Mouse (Mus musculus) lung, adult 18-20 months (tissue): Measurements from ENCODE around the gene Atg4d.
"Not testable (repeated sequence)": the region's sequence is repeated elsewhere in the genome, so short reads cannot be mapped to it uniquely, and the experiment has no call there.

Source experiments
- DNase-seq, 2 experiments: peaks; one replicate each; pipeline ENCODE4 v3.0.0; 2022; ENCODE audit warnings: mixed read lengths in 2 of 2

Atg4d gene

DNA sequence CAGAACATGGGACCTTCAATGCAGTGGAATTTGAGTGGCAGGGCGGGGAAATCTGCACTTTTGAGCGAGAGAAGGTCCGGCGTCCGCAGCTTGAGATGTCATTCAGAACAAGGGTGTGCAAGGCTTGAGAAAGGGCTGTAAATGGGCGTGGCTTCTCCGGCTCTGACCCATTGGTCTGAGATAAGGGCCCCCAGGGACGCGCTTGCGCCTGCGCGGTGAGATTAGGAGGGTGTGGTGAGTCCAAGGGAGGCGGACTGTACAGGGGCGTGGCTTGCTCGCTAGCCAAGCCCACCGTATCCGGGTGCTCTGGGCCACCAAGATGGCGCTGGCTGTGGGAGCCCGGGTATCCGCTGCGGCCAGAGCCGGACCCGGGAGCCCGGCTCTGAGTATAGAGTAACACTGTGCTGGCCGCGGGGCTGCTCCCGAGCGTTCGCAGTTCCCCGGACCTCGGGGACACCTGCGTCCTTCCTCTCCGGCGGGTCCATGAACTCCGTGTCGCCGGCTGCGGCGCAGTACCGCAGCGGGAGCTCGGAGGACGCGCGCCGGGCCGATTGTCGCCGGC lies at the start of gene Atg4d:
Gene Atg4d (plus strand): TSS at position 294 of the 562 bp plus-strand sequence.
- DNase-seq = peak; percentile 99

DNA sequence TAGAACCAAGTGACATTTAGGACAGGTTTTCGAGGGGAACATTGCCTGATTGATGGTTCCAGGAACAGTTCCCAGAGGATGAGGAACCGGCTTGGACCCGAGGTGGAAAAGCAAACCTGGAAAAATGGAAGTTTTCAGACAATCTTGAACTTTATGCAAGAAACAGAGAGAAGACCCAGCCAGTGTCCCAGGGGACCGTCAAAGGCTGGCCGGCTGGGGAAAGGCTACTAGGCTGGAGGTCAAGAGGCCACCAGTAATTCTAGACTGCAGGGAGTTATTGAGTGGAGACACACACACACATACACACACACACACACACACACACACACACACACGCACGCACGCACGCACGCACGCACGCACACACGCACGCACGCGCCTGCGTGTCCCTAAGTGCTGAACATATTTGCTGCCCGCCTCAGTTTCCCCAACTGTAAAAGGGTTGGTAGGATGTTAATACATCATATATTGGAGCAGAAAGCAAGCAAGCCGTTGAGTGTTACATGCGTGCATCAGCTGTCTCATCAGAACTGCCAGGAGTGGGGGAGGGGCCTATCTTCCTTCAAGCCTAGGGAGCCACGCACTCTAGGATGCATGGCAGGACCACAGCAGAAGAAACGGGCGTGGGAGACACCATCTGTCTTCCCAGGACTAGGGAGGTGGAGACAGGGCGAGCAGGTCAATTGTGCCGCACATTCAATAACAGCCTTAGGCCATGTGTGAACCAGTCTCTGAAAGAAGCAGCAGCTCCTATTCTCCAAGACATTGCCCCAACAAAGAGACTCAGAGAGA lies 48.8 kb upstream of the Atg4d start:
- no peak for DNase-seq

DNA sequence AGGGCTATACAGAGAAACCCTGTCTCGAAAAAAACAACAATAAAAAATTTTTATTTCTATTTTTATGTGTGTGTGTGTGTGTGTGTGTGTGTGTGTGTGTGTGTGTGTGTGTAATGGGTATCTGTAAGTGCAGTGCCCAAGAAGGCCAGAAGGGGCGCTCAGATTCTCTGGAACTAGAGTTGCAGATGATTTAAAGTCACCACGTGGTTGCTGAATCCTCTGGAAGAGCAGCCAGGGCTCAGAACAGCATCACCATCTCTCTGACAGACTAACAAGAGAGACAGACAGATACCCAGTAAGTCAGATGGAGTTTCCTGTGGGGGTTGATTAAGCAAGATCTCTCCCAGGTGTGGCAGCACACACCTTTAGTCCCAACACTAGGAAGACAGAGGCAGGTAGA lies 45.3 kb upstream of the Atg4d start:
- no peak for DNase-seq

DNA sequence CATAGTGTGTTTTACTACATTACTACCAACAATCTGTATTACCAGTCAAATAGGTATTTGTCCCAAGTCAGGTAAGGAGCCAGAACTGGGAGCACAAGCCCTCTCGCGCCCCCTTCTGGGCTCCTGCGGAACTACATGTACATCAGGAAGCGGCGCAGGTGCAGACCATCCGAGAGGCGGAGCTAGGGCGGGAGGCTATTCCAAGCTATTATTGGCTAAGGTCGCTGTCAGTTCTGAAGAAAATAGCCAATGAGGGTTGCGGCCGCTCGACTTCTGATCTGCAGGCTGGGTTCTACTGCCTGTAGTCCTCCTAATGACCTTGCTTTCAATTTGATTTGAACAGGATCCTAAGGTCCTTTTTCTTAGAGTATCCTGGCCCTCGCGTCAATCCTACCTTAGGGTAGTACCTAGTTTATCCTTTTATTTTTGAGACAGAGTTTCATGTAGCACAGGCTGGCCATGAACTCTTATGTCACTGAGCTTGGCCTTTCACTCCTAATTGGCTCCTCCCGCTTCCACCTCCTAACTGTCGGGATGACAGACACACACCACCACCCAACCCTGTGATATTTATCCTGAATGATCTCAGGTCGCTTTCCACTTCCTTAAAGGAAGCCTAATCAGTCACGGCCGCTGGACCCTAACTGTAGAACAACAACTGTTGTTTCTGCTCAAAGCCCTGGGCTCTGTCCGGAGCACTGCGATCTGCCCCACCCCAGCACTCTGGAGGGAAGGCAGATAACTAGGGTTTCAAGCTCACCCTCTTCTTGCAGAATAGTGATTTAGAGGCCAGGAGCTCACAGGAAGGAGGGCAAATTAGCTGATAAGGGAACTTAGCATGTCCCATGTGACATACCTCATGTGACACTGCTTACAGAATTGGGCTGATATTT lies 44.4 kb upstream of the Atg4d start:
- peak; percentile 94 to 96 for DNase-seq

DNA sequence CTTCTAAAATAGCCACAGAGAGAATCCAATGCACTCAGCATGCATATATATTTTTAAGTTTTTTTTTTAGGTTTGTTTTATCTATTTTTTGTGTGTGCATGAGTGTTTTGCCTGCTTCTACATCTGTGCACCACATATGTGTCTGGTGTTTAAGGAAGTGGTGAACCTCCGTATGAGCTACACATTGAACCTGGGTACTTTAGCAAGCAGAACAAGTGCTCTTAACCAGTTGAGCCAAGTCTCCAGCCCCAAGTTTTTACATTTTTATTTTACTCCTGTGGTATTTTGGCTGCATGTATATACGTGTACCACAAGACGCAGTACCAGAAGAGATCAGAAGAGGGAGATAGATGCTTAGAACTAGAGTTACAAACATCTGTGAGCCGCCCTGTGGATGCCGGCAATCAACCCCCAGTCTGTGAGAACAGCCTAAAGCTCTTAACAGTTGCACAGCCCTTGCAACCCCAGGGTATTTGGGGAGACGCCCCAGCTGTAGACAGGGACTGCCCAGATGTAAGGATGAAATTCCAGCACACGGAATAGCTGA lies 43.6 kb upstream of the Atg4d start:
- peak in 1 of 2 experiments; percentile 44 for DNase-seq

DNA sequence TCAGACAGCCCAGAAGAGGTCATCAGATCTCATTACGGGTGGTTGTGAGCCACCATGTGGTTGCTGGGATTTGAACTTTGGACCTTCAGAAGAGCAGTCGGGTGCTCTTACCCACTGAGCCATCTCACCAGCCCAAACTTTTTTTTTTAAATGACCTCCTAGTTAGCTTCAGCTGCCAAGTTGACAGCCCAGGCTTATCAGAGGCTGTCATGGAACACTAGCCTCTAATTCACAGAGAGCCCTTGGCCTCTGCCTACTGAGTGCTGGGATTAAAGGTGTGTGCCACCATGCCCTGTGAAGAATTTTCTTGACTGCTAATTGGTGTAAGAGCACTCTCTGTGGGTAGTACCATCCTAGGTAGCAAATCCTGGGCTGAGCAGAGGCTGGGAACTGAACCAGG lies 41.6 kb upstream of the Atg4d start:
- DNase-seq = not testable (repeated sequence)

DNA sequence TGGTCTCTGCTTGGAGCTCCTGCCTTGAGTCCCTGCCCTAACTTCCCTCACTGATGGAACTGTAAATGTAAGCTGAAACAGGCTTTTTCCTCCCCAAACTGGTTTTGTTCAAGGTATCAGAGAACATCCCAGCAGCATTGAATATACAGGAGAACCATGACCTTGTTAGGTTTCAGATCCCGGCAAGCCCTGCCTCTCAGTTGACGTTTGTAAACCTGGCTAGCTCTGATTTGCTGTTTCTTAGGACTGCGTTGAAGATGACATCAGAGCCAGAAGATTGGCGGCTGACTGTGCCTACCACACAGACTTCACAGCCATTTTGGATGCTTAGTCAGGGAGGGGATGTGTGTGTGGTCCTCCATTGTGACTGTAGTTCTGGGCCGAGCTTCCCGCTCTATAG lies 41.2 kb upstream of the Atg4d start:
- no peak for DNase-seq

DNA sequence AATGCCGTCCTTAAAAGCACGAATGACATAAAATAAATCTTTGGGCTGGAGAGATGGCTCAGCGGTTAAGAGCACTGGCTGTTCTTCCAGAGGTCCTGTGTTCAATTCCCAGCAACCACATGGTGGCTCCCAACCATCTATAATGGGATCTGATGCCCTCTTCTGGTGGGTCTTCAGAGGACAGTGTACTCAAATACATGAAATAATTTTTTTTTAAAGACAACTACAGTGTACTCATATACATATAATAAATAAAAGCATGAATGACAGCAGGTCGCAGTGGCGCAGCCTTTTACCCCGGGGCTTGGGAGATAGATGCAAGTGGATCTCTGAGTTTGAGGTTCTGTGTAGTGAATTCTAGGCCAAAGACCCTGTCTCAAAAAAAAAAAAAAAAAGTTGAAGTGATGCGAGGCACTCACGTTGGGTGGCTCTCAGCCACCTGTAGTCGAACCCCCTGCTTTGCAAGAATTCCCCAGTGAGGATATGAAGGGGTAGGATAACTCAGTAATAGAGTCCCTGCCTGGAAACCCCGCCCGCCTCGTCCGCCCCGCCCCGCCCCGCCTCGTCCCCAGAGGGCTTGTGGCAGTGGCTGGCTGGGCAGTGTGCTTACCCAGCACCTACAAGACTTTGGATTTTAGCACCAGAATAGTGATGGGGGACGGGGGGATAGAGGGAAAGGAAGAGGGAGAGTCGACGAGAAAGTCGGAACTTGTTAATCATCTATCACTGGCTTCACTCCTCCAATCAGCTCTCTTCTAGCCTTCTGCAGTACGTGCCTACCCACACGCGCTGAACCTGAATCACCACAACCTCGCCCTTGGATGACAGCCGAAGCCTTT lies 40.3 kb upstream of the Atg4d start:
- DNase-seq = peak in 1 of 2 experiments; percentile 53

DNA sequence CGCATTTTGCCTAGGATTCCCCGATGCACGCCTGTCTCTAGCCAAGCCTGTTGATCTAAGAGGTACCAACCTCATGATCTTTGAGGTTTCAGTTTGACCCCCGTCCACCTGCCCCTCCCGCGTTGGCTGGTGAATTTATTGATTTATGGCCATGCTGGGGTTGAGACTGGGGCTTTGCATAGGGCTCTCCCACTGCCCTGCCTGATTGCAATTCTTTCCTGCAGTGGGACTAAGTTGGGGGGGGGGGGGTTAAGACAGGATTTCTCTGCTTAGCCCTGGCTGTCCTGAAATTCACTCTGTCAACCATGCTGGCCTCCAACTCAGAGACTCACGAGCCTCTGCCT lies 39.7 kb upstream of the Atg4d start:
- no peak for DNase-seq

DNA sequence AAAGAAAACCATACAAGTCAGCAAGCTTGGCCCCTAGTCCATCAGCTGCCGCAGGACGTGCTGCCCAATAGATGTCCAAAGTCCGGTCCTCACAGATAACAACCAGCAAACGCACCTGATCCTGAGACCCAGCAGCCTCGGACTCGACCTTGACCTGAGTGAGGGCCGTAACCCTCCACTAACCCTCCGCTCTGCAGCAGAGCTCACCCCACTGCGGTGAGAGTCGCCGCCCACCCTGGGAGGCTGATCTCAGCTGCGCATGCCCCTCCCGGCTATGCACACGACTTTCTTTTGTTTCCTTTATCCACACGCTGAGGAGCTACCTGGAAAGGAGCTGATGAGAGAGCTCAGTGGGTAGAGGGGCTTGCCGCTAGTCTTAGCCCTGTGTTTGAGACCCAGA lies 37.8 kb upstream of the Atg4d start:
- no peak for DNase-seq

DNA sequence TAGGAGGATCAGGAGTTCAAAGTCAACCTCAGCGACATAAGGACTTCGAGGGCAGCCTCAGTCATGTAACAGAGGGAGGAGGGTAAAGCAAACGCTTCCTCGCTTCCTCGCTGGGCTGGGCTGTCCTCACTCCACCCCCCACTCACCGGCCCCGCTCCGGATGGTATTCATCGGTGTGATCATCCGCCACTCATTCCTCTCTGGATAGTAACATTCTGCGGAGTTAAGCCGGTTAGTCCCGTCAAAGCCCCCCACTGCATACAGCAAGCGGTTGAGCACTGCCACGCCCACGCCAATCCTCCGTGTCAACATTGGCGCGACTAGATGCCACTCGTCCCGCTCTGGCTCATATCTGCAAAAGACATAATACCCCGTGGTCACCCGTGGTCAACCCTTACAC lies 33.5 kb upstream of the Atg4d start:
- no peak for DNase-seq

DNA sequence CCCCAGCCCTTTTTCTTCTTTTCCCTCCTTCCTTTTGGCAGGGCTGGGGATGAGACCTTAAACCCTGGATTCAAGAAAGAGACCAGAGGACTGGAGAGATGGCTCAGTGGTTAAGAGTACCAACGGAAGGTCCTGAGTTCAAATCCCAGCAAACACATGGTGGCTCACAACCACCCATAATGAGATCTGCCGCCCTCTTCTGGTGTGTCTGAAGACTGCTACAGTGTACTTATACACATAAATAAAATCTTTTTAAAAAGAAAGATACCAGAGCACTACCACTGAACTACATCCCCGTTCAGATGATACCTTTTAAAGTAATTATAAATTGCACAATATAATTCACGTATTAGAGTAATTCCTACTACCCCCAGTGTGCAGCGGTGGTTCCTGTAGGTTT lies 32.2 kb upstream of the Atg4d start:
- no peak for DNase-seq

DNA sequence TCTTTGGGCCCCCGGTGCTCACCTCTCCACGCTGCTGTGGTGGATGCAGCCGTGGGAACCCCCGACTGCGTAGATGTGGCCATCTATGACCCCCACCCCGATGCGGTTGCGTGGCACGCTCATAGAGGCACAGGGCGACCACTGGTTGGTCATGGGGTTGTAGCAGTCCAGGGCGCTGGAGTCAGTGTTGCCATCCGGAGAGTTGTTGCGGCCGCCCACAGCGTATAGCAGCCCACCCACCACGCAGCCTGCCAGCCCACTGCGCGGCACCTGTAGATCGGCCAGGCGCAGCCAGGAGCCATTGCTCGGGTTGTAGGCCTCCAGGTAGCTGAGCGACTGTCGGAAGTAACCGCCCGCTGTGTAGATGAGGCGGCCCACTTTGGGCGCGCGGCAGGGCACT lies 31.7 kb upstream of the Atg4d start:
- no peak for DNase-seq

DNA sequence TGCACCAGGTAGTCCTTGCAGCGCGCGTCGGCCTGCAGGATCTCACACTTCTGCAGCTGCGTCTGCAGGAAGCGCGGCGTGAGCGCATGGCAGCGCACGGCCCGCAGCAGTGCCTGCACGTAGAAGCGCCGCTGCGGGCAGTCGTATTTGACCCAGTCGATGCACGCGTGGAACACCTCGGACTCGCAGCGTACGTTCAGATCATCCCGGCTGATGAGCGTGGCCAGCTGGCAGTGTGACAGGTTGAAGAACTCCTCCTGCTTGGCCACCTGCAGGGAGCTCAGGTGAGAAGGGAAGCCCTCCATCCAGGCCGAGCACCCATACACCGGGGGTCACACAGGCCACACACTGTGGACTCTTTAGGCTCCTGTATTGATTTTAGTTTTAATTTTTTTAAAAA lies 31.3 kb upstream of the Atg4d start:
- DNase-seq = no peak

DNA sequence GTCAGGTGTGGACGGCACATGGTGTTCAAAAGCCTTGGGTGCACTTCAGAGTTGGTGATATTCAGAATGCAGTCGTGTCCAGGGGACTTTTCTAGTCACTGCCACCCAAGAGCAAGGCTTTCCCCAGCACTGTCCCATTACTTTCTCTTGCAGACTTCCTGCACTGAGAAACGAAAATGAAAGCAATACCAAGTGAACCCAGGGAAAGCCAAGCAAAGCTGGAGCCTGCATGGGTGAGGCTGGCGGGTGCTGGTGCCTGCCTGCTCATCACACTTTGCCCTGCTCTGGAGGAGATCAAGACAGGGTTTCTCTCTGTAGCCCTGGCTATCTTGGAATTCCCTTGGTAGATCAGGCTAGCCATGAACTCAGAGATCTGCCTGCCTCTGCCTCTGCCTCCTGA lies 29.8 kb upstream of the Atg4d start:
- DNase-seq = peak in 1 of 2 experiments; percentile 24

DNA sequence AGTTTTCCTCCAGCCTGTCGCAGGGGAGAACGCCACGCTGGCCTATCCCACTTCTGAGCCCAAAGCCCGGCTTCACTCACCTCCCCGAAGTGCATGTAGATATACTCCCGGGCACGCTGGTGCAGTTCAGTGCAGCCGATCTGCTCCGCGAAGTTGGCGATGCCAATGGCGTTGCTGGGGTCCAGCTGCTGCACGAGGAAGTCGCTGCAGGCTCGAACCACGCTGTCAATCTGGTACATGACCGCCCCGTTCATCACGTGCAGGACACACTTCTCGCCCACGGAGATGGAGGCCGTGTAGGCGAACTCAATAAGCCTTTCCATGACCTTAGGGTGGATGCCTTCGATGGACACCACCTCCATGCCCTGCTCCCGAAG lies 28.1 kb upstream of the Atg4d start:
- DNase-seq = no peak

DNA sequence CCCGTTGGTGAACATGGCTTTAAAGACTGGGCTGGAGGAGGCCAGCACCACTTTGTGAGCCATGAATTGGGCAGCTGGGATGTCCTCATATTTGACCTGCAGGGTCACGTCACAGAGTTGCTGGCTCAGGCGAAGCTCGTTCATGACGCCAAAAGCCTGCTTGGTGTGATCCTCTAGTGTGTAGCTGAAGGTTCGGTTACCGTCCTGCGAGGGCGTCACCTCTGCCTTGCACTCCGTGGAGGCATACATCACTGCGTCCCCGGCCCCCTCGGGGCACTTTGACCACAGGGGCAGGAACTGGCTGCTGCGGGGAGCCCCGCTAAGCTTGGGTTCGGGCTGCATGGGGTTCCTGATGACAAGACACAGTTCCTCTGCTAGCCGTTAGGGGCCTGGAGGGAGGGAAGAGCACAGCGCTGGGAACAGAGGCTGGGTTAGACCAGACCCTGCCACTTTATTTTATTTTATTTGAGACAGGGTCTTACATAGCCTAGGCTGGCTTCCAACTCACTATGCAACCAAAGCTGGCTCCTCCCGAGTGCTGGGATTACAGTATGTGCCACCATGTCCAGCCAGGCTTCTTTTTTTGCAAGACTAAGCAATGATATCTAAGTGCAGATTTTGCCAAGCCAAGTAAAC lies 27.6 kb upstream of the Atg4d start:
- no peak for DNase-seq

DNA sequence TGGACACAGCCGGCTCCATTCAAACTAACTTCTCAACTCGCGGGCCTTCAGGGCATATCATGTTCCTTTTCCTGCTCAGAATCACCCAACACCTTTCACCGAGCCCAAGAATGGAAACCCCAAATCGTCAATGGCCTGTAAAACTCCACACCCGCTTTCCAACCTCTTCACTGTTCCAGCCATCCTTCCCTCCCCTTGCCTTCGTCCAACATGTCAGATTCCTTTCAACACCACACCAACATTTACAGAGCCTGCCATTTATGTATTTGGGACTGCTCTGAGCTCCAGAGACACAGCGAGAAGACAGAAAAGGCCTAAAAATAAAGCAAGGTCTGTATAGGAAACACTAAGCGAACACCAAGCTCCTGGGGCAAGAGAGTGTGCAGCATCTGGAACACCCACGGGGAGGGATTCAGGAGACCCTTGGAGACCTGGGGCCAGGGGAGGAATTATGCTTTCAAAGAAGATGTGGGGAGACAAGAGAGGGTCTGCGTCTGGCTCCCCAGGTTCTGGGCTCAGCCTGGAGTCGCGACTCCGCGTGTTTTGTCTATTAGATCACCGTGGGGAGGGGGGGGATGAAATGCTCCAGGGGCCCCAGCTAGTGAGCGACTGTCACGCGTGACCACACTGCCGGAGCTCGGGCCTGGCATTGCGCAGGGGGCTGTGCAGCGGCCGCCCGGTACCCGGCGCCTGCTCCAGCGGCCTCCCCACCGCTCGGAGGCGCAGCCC lies 26.9 kb upstream of the Atg4d start:
- no peak for DNase-seq

DNA sequence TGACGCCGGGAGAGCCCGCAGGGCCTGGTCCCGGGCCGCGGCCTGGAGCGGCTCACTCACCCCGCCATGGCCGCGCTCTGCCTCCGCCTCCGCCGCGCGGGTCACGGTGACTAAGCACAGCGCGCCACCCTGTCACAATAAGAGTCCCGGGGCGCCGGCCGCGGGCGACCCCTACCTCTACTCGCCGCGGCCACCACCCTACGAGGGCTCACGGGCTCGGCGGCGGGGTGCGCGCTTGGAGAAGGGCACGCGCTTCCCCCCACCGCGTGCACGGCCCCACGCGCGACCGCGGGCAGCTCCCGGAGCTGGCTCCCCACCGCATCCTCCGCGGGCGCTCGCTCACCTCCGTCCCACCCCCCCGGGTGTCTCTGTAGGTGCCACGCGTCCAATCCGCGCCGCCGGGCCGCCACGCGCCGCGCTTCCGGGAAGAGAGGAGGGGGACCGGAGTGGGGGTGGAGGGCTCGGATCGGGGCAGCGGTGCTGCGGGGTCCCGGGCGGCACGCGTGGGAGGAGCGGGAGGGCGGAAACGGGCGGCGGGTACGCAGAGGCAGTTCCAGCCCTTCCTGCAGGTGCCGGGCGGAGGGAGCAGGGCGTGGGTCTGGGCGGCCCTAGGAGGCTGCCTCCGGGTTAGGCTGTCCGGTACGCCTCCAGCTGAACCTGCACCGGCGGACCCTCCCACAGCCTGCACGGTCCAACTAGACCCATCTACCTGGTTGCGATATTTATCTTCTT lies 26.2 kb upstream of the Atg4d start, which contains the start of gene Keap1:
Gene Keap1 (minus strand): TSS at position 629 of the 732 bp plus-strand sequence.
- peak; percentile 81 to 84 for DNase-seq

DNA sequence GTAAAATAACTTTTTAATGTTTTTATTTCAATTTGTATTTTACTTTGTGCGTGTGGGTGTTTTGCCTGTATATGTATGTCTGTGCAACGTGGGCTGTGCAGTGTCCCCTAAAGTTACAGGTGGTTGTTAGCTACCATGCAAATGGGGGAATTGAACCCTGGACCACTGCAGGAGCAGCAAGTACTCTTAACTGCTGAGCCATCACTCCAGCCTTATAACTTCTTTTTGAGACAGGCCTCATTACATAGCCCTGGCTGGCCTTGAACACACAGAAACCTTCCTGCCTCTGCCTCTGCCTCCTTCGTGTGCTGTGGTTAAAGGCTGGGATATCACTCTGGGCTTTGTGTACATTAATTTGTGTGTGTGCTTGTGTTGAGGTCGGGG lies 25.6 kb upstream of the Atg4d start:
- DNase-seq = no peak

DNA sequence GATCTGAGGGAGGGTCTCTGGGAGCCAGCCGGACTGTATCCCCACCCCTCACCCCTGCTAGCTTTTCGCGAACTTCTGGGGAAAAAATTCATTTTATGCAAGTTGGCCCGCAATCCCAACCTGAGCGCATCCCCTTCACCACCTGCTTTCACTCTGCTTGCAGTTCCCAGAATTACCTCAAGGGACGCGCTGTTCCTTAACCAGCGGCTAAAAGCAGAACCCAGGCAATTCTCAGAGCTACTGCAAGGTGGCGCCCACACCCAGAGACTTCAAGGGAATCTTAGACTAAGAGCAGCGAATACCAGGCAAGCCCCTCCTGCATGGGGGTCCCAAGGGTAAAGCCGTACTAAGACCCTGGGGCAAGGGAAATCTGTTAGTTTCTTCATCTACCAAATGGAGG lies 23.8 kb upstream of the Atg4d start:
- DNase-seq = peak; percentile 80 to 86
